Mouse (Mus musculus): ENCODE data around the gene Mfap2.

The Mfap2 gene

DNA sequence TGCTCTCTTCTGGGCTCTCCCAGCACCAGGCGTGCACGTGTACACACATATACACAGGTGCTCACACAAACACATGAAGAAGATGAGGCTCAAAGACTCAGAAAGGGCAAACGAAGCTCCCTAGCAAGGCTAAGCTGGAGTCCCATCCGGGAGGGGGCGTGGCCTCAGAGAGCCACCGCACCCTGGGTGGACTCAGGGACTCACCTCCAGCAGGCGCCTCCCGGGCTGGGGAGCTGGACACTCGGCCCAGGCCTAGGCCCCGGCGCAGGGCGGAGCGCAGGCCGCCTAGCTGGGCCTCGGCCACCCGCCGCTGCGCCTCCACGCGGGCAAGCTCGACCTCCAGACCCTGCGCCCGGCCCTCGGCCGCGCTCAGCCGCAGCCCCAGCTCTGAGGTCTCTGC, 14.8 kb downstream of the Mfap2 start:
- no peak for DNase-seq (ENCODE audit: low read depth, low spot score)

DNA sequence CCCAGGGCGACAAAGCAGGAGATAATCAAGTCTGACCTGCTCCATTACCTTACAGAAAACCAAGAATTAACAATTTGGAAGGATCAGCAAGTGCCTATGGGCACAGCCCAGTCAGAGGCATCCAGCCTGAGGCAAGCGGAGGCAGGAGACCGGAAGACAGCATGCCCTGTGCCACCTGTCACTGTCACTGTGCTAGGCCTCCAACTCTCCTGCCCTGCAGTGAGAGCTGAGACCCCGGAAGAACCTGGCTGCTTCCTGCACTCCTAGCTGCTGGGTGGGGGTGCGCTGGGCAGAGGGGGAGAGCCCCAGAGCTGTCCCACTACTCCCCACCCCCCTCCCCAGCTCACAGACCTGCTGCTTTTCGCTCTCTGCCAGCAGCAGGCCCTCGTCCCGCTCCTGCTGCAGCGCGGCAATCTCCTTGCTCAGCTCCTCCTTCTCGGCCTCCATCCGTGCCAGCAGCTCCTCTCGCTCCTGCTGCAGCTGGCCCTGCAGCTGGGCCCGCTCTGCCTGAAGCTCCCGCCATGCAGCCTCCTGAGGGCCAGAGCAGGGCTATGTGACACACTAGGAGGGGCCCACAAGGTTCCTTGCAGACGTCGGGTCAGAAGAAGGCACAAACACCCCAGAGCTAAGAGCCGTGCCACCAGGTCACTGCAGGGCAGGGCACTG, 20.5 kb downstream of the Mfap2 start:
- DNase-seq (ENCODE audit: low read depth, low spot score): no peak

DNA sequence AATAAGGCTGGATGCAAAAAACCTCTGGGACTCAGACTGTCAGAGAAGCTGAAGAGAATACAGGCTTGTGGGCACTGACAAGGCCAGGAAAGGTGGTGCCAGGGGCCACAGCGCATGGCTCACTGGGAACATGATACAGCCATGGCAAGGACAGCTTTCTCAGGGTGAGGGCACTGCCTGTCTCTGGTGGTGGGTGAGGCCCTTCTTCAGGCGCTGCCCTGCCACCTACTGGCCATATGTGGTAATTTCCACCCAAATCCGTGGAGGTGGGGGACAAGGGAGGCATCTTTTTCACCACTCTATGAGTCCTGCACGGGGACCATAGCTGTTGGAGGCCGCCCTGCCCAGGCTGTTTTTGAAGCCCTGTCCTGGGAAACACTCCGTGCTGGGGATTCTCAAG, 21.5 kb downstream of the Mfap2 start:
- peak; percentile 81 for DNase-seq (ENCODE audit: low read depth, low spot score)

DNA sequence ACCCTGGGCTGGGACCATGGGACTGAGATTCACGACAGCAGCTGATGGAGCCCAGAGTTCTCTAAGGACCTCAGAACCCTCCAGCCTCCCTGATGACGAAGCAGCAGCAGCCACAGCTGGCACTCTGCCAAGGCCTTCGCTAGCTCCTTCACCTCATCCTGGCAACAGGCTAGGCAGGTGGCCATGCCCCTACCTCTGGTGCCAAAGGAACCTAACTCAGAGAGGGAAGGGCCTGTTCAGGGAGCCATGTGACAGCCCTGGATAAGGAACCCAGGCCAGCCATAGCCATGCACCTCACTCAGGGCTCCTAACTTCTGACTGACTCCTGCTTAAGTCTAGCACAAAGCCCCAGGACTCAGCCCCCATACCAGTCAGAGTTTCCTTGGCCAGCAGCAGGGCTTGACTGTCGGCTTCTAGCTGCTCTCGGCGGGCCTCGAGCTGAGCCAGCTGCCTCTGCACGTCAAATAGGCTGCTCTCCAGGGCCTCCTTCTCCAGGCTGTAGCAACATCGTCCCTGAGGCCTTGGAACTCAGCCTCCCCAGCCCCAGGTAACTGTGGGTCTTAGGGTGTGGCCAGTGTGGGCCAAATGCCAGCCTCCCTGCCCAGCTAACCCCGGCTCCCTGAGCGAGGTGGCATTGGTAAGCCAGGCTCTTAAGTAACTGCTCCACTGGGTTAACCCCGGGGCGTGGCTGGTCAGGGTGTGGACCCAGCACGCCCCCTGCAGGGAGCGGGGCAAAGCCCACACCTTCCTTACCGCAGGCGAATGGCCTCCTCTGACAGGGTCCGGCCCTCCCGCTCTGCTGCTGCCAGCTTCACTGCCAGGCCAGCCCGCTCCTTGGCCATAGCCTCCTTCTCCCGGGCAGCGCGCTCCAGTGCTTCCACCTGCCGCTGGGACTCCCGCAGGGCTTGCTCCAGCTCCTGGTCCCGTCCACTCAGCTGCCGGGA, 23.7 kb downstream of the Mfap2 start:
- no peak for DNase-seq (ENCODE audit: low read depth, low spot score)

DNA sequence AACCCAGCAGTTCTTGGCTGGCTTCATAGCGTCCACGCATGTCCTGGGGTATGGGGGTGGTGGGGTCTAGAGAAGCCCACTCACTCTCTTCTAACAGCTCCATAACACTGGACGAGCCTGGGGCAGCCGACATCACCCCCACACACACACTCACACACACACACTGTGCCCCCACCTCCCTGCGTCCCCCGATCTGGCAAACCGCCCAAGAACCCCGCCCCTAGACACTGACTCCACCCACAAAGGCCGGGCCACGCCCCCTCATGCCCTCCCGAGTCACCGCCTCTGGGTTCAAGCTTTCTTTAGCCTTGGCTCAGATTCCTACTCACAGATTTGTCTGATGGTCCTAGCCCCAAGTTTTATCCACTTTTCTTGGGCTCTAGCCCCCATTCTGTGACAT, 30.9 kb downstream of the Mfap2 start:
- DNase-seq (ENCODE audit: low read depth, low spot score): no peak

DNA sequence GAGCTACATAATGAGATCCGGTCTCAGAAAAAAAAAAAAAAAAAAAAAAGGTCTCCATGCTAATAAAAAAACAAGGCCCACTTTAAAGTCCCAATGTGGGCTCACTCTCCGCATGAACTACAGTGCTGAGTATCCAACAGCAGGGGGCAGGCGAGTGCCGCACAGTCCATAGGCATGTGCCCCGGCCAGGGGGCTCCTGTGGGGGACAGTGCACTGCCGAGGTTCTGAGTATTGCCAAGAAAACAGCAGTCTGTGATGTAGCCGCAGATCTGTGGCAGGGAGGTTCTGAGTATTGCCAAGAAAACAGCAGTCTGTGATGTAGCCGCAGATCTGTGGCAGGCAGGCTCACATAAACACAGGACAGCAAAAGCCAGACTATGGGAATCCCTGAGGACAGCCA, 34.6 kb downstream of the Mfap2 start:
- peak; percentile 43 for DNase-seq (ENCODE audit: low read depth, low spot score)

DNA sequence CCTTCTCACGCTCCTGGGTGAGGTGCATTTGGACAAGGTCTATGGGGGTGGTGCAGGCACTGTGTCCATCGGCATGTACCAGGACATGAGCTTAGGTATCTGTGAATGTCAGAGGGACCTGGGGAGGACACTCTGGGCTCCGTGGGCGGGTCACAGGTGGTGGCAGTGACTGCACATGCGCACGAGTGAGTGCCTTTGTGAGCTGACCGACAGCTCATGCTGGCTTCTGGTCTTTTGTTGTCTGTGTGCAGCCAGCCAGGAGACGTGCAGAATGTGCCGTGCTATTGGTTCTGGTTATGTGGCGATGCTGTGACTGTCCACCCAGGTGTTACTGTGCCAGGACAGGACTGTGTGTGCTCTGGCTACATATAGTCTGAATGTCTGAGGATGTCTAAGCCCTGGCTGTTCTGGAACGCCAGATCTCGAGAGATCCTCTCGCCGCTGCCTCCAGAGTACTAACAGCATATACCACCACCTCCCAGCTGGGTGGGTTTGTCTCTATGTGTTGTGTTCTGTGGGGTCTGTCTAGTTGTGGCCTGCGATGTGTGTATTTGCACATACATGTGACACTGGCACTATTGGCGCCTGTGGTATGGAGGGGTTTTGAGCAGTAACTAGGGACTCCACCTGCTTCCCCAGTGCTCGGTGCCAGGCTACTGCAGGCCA, 38.7 kb downstream of the Mfap2 start:
- no peak for DNase-seq (ENCODE audit: low read depth, low spot score)

DNA sequence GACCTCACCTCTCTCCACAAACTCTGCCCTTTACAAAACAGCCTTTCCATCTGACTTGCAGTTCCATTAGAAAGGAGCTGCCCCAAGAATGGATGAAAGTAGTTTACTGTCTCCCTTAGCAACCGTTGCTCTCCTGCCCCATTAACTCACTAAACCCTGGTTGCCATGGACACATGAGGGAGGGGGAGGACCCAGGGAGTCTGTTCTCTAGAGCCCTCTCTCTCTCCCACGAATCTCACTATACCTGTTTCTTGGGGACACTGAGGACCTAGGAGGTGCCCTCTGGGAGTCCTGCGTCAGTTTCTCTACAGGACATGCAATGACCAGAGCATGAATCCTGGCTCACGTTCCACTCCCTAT, 39.2 kb downstream of the Mfap2 start:
- DNase-seq (ENCODE audit: low read depth, low spot score): no peak

DNA sequence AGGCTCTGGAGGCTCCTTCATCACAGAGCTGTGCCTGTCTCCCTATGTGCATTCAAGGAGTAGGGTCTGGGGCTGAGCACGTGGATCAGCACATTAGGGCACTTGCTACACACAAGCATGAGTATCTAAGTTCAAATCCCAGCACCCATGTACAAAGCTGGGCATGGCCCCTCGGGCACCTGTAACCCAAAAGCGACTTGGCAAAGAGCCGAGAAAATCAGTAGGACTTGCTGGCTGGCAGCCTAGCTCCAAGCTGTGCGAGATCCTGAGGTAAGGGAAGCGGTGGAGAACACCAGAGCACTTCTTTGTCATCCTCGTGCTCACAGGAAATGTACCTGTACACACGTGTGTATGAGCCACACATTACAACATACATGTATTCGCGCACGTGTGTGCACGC, 42.2 kb downstream of the Mfap2 start:
- no peak for DNase-seq (ENCODE audit: low read depth, low spot score)

DNA sequence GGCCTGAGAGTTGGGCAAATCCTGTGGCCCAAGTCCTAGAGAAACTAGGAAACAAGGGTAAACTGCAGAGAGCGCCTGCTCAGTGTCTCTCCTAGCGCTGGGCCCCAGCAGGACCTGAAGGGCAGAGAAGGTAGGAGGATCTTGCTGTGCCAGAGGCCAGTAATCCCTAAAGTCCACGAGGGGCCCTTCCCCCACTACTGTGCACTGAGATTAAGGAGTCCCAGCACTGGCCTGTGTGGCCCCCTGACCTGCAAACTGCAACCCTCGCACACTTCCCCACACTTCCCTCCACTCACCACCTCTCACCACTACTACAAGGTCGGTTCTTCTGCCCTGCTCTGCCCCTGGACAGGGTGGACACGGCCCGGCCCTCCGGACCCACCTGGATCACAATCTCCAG, 42.9 kb downstream of the Mfap2 start:
- DNase-seq (ENCODE audit: low read depth, low spot score): no peak

DNA sequence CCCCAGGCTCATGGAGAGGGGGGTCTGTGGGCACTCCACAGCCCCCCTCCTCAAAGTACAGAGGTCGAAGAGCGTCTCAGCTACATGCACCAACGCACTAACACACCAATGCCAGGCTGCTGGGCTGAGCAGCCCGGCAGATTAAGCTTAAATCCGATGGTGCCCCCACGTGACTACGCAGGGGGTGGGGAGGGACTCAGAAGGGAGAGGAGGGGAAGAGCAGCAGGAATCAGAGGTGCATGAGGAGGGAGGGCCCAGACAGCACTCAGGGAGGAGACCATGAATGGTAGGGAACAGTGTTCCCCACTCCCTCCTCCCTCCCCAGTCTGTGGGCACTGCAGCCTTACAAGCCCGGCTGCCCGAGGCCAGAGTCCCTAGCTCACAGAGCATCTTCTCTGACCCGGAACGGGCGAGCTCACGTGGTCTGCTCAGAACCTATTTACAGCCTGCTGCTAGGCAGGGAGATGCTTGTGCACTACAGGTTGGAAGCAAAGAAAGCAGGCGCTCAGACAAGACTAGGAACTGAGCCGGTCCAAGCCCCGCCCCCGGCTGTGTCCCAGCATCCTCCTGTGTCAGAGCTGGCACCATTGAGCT, 43.4 kb downstream of the Mfap2 start:
- no peak for DNase-seq (ENCODE audit: low read depth, low spot score)

DNA sequence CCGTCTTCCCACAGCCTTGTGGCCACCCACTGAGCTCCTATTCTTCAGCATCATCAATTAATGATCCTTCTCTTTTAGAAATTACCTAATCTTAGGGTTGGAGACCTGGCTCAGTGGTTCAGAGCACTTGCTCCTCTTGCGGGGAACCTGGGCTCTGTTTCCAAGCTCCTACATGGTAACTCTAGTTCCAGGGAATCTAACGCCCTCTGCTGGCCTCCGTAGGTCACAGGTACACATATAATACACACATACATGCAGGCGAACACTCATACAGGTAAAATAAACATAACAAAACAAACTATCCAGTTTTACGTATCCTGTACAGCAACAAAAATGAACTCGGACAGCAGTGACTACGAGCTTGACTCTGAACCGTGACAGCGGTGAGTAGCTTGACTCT, 46.8 kb downstream of the Mfap2 start:
- DNase-seq (ENCODE audit: low read depth, low spot score): no peak

DNA sequence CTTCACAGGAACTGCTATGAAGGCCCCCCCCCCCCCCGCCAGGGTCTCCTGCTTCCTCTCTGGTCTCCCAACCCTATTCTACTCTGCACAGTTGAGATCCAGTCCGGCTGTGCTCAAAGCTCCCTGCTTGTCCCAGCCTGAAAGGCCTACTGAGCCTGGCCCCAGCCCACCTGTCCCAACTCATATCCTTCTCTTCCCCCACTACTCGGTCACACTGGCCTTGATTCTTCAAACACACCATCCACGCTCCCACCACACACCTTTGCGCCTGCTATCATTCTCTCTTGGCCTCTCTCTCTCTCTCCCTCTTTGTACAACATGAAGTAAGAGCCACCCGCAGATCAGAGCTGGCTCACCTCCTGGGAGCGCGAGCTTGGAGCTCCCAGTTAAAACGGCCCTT, 48.6 kb downstream of the Mfap2 start:
- DNase-seq (ENCODE audit: low read depth, low spot score): no peak

DNA sequence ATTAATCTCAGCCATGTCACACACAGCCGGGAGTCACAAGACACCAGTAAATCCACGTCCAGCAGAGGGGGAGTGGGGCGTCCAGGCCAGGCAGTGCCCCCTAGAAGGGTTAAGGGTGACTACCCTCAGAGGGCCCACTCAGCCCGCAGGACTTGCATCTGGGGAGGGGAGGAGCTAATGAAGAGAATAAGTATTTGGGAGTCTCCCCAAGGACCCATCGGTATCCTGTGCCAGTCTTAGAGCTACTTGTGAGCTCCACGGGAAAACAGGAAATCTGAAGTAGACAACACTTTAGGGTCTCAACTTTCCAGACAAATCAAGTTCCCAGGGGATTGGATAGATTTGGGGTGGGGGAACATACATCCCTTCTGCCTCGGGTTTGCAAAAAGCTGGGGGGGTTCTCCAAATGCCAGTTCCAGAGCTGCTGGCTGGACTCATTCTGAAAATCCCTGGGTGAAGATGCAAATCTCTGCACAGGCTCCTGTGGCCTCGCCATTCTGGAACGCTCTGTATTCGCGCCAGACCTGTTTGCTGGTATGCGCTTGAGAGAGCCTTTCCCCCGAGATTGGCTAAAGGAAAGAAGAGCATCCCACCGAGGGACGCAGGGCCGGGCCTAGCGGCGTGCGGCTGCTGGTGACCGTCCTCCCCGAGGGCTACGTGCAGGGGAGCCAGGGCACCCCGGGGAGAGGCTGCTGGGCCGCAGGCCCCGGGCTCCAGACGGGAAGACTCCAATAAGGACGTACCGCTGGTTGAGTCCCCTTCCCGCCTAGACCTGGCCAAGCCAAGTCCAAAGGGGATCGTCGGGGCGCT, 49.6 kb downstream of the Mfap2 start:
- peak; percentile 69 for DNase-seq (ENCODE audit: low read depth, low spot score)

DNA sequence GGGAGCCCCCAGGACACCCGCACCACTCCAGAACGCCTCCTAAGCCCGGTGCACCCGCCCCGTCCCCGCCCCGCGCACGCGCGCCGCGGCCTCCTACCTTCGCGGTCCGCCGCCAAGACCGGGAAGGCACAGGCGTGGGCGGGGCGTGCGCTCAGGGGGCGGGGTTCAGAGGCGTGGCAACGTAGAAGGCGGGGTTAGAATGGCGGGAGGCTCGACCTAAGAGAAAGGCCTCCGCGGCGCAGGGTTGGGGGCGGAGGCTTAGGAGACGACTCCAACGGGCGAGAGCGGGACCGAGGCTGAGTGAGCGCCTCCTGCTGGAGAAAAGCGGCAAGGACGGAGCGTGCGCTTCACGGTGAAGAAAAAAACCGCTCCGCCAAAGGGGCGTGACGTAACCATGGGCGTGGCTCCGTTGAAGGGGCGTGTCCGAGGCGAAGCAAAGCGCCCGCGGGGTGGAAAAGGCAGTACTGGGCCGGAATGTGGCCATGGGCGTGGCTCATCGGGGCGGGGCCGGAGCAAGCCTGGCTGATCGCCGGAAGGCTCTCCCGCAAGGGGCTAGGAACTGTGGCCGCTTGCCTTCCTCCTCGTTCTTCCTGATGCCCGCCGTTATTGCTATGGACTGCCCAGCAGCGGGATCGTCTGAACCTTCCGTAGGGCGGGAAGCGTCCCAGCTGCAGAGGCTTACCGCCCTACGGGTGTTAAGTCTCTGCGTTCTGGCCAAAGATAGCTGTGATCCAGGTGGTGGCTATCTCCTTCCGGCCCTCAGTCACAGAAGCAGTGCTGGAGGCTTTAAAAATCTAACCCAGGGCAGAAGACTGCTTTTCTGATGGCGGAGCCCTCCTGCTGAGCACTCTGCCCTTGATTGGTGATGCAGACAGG, 50.4 kb downstream of the Mfap2 start, which contains the start of gene Crocc:
Crocc (minus strand) TSS at position 125 of the 876 bp plus-strand sequence.
- peak; percentile 96 for DNase-seq (ENCODE audit: low read depth, low spot score)

DNA sequence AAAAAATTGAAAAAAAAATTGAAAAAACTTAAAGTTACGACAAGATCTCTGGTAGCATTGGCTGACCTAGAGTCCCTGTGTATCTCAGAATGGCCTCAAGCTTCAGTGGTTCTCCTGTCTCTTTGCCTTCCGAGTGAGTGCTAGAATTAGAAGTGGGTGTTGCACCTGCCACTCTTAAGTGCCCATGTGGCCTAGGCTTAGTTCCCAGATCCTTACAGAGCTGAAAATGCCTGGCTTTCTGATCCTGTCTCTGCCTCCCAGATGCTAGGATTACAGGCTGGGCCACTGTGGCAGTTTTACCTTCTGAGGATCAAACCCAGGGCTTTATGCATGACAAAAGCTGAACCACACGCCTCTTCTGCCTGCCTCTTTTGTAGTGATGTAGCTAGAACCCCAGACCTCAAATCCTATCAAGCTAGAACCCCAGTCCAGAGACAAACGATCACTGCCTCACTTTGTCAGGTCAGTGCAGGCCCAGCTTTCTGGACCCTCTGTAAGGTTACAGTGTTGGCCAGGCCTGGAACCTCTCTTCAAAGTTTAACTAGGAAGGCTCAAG, 54.0 kb downstream of the Mfap2 start:
- no peak for DNase-seq (ENCODE audit: low read depth, low spot score)

DNA sequence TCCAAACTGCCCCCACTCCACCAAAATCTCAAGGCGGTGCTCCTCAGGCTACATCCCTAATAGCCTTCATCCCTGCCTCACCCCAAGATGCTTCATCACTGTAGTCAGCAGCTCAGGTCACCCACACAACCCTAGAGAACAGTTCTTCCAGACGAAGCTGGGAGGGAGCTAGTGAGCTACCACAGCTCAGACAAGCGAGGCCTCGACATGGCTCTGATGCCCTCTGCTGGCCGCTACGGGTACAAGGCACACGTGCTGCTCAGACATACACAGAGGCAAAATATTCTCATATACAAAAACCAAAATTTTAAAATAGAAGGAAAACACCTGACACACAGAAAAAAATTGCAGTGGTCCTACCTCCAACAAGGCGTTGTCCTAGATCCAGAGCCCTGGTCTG, 54.9 kb downstream of the Mfap2 start:
- DNase-seq (ENCODE audit: low read depth, low spot score): peak; percentile 93

Data from 3T3-L1 (cell line).